Mouse (Mus musculus): ENCODE results near the gene Socs7.

Gene Socs7

GRCm38 (mm10) chr11:97343619-97344018 is 18.7 kb upstream of the Socs7 start:
- peak in 1 of 2 experiments; percentile 50 for DNase-seq

GRCm38 (mm10) chr11:97345446-97345845 is 16.9 kb upstream of the Socs7 start:
- no peak for DNase-seq

GRCm38 (mm10) chr11:97346383-97346782 is 16.0 kb upstream of the Socs7 start:
- DNase-seq = no peak

GRCm38 (mm10) chr11:97347291-97347690 is 15.1 kb upstream of the Socs7 start:
- no peak for DNase-seq

DNA sequence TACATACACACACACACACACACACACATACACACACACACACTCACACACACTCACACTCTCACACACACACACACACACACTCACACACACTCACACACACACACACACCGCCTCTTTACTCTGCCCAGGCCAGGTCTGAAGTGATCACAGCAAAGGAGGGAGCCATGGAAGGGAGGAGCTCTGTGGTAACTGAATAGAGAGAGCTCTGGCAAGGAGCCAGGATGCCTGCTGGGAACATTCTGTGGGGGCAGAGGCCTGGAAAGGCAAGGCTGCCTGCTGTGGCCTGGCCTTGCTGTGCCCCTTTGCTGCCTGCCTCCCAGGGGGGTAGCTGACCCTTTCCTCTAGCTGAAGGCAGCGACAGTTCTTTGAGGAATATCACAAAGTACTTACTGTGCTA is 12.3 kb upstream of the Socs7 start:
- no peak for DNase-seq

DNA sequence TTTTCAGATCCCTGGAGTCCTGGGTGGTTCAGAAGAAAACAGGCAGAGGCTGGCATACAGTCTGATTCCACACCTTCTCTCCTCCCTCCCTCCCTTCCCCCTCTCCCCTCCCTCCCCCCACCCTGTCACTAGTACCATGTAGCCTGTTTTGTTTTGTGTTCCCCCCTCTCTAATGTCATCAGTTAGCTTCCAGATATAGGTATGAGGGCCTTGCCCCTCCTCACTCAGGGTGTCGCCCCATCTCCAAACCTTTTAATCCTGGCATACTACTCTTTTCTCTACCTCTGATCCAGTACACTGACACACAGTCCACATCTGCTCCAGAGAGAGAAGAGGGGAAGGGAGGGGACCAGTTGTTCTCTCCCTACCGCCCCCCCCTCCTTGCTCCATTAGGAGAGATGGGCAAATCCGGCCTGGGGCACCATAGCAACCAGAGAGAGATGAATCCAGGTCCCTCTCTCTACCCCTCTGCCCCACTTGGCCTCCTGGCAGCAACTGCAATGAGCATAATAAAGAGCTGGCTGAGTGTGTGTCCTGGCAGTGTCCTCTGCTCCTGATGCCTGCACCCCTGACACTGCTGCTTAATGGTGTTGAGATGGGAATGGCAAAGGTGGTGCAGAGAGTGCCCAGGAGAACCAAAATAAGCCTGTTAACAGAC is 10.2 kb upstream of the Socs7 start, which contains the start of gene Gpr179:
Gene Gpr179, minus strand, starts transcription at position 51 of the 658 bp plus-strand sequence.
- no peak for DNase-seq

GRCm38 (mm10) chr11:97352935-97353597 is 9.3 kb upstream of the Socs7 start:
- DNase-seq = no peak

DNA sequence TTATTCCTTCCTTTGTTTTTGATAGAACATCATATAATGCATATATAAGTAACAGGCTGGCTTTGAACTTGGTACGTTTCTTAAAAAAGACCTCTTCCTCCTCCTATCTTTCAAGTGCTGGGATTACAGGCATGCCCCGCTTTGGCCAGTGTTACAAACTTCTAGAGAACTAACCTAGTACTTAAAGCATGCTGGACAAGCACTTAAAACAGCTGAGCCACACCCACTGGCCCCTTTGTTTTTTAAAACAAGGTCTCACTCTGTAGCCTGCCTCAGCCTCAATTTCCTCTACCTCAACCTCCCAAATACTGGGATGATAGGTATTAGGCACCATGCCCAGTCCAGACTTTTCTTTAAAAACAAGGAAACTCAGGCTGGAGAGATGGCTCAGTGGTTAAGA is 7.7 kb upstream of the Socs7 start:
- no peak for DNase-seq

DNA sequence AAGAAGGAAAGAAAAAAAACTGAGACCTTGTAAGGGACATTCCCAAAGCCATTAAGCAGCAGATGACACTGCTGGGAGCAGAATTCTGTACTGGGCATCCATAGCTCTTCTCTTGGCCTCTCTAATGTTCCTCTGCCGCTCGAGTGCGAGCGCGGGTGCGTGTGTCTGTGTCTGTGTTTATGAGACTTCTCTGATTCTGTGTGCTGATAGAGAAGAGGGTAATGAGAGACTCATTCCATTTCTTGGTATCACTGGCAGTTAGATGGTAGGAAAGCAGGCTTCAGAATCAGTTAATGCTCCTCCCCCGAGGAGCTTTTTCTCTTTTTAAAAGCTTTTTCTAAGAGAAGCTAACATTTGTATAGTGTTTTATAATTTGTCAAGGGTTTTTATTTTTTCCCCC is 7.1 kb upstream of the Socs7 start:
- no peak for DNase-seq

DNA sequence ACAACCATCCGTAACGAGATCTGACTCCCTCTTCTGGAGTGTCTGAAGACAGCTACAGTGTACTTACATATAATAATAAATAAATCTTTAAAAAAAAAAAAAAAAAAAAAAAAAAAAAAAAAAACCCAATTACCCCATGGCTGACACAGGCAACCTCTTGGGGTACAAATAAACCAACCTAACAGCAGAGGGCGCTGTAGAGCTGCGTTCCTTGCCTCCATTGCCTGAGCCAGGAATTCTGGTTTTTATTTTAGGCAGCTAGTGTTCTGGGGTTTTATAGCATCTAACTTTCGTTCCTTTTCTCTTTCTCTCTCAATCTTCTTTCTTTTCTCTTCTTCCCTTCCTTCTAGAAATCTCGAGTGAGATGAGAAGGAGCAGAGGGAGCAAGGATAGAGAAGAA is 4.7 kb upstream of the Socs7 start:
- peak; percentile 25 to 70 for DNase-seq

DNA sequence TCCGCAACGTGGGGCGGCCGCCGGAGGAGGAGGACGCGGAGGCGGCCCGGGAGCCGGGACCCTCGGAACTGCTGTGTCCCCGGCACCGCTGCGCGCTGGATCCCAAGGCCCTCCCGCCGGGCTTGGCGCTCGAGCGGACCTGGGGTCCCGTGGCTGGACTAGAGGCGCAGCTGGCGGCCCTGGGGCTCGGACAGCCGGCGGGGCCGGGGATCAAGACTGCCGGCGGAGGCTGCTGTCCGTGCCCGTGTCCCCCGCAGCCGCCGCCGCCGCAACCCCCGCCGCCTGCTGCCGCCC is 245 bp downstream of the Socs7 start:
- DNase-seq = no peak

GRCm38 (mm10) chr11:97362943-97363643 is 742 bp downstream of the Socs7 start:
- DNase-seq = peak; percentile 11 to 35

- DNase-seq = peak in 1 of 2 experiments; percentile 13
These were observed 1.3 kb downstream of the Socs7 start for GRCm38 (mm10) chr11:97363644-97363995.

DNA sequence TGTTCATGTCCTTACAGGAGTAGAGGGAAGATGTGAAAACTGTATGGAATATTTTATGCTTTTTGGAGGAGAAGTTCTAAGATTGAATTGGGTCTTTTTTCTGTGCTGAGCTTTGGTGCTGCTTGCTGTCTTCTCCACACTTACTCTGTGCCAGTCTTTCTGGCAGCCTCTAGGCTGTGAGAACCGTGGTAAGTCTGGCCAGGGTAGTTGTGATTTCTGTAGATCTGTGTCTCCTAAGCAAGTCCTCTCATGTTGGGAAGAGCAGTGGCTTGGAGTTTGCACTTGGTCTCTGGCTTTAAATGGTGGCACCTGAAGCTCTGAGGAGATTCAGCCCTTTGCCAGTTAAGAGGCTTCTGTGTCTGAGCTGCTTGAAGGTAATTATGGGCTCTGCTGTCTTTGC is 3.2 kb downstream of the Socs7 start:
- DNase-seq = no peak

GRCm38 (mm10) chr11:97368501-97368900 is 6.2 kb downstream of the Socs7 start:
- no peak for DNase-seq

DNA sequence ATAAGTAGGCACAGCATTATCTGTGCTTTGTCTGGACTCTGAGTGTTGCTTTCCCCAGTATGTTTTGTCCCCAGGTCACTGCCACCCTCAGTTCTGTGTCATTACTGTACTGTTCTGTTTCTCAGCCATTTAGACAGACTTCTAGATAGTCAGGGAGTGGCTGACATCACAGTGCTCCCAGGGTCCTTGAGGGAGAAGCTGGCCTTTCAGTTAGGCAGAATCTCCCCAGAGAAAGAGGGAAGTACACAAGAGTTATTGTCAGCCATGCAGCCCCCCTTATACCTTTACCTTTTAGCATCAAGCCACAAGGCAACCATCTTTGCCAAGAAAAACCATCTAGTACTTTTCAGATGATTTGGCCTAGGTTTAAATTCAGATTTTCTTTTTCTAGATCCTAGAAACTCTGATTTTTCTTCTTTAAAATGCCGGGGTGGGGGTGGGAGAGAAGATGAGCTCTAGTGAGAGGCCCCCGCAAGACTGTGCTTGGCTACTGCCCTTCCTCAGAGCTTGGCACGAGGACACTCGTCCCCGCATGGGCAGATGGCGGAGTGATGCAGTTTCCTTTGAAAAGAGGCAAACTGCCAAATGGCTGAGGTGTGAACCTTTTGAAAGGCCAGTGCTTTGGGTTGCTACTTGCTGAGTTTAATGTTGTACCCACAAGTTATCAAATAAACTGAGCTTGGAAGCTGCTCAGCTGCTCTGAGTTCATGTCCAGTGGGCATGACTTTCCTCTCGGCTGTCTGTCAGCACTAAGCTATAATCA is 8.2 kb downstream of the Socs7 start:
- no peak for DNase-seq

GRCm38 (mm10) chr11:97372159-97372864 is 10.0 kb downstream of the Socs7 start:
- DNase-seq = no peak

DNA sequence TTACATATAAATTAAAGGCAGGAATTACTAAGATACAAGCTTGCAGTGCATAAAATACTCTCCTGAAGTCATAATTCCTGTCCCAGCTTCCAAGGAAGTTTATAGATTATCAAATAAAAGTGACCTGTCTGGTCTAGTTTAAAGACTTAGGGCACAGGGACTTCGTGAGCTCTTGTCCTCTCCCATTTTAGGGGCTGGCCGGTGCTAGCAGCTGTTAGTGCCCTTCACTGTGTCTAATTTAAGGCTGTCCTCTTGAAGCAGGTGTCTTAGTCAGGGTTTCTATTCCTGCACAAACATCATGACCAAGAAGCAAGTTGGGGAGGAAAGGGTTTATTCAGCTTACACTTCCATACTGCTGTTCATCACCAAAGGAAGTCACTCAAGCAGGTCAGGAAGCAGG is 11.1 kb downstream of the Socs7 start:
- DNase-seq = no peak

- DNase-seq = no peak
These were observed 17.7 kb downstream of the Socs7 start for GRCm38 (mm10) chr11:97380036-97380435.

GRCm38 (mm10) chr11:97383017-97383416 is 20.7 kb downstream of the Socs7 start:
- no peak for DNase-seq

- no peak for DNase-seq
These were observed 21.4 kb downstream of the Socs7 start for GRCm38 (mm10) chr11:97383764-97384163.

DNA sequence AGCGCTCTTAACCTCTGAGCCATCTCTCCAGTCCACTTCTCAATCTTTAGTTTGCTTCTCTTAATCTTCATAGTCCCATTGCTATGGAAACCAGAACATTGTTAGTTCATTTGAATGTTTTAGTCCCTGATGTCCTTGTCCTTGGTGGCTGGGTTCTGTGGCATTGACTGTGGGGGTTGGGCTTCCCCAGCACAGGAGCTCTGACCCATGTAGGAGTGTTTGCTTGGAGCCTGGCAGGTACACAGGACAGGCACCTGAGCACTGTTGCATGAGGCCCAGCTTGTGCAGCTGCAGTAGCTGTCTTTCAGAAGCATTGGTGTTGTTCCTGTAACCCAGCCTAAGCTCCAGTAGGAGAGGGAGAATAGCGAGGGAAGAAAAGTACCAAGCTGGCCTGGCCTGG is 25.5 kb downstream of the Socs7 start:
- no peak for DNase-seq

GRCm38 (mm10) chr11:97389127-97389526 is 26.8 kb downstream of the Socs7 start:
- DNase-seq = no peak

Data from spleen, adult 18-20 months (tissue).